Mouse (Mus musculus): ENCODE measurements around the gene Arhgef3. TPM values are rescaled to one million over a fixed set of nuclear protein-coding genes. Genes with fewer than 3 reads are reported as not detected.

Arhgef3 gene
- total and polyA plus RNA-seq, 2 experiments from 2014 or later = 17.9 to 21.4 TPM

DNA sequence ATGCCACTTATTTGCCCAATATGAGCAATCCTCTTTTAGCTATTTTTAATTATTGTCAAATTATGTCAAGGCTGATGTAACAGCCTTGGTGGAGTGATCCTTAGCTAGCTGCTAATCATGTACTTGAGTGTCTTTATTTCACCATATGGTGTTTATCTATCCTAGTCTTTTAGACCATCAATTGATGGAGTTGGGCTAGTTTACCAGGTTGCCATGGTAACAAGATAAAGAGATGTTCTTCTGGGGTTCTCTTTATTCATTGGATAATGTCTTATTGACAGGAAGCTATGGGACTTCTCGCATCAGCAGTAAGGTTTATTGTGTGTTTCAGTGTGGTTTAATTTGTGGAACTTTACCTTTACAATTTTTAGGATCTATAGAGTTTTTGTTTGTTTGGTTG is 151.9 kb downstream of the Arhgef3 start:
- H3K4me3 ChIP-seq (ENCODE audit: low read depth, low read length) = no peak overlapping the region
- no peak overlapping the region for H3K27ac ChIP-seq (ENCODE audit: low read depth)
- TF ChIP-seq EP300 (IDR thresholded peaks at IDR 0.05; ENCODE audit: low read depth) (no peak), CTCF (IDR thresholded peaks at IDR 0.05; ENCODE audit: low read depth) (no peak)
- DNase-seq (ENCODE audit: low spot score) (no peak), ATAC-seq (ENCODE audit: insufficient read depth, low read depth) (no peak)
- no peaks in the 10 kb centered on the region for H3K4me1 ChIP-seq (ENCODE audit: control insufficient read depth, insufficient read depth)
- no peak overlapping the region for H3K4me2 ChIP-seq (ENCODE audit: low read depth, low read length)
- H3K27me3 ChIP-seq (ENCODE audit: control insufficient read depth, insufficient read depth, low read length) = no peaks in the 10 kb centered on the region
- no peak overlapping the region for H3K9ac ChIP-seq (replicated peaks; ENCODE audit: low read depth, low read length)
- H3K36me3 ChIP-seq (replicated peaks; ENCODE audit: control insufficient read depth, insufficient read depth, low read length) = no peaks in the 10 kb centered on the region
- 95% methylated on average over 1 of the region's 1 CpGs for WGBS
- no peaks in the 10 kb centered on the region for H3K9me3 ChIP-seq (replicated peaks; ENCODE audit: control insufficient read depth, low read length)

DNA sequence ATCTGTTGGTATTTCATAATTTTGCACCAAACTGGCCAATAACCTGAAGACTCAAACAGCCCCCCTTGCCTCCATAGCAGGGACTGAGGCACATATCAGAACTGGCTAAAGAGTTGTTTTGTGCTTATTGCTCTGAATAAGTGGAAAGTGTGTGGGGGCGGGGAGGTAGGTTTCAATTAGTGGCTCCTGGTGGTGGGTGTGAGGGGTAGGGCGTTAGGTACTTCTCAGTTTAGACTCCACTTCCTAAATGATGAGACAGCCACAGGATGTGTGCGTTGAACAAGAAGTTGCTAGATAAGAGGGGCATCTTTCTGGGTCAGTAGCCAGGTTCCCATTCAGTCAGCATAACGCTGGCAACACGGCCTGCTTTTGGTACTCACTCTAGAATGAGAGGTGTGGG is 153.4 kb downstream of the Arhgef3 start:
- Histone ChIP-seq H3K27me3 (ENCODE audit: control insufficient read depth, insufficient read depth, low read length) (no peaks in the 10 kb centered on the region), H3K4me3 (ENCODE audit: low read depth, low read length) (no peak overlapping the region), H3K27ac (ENCODE audit: low read depth) (no peak overlapping the region), H3K4me1 (ENCODE audit: control insufficient read depth, insufficient read depth) (no peaks in the 10 kb centered on the region), H3K4me2 (ENCODE audit: low read depth, low read length) (no peak overlapping the region), H3K9me3 (replicated peaks; ENCODE audit: control insufficient read depth, low read length) (no peaks in the 10 kb centered on the region), H3K9ac (replicated peaks; ENCODE audit: low read depth, low read length) (no peak overlapping the region), H3K36me3 (replicated peaks; ENCODE audit: control insufficient read depth, insufficient read depth, low read length) (no peaks in the 10 kb centered on the region)
- no peak for TF ChIP-seq EP300 (IDR thresholded peaks at IDR 0.05; ENCODE audit: low read depth)
- TF ChIP-seq CTCF (IDR thresholded peaks at IDR 0.05; ENCODE audit: low read depth) = no peak
- DNase-seq (ENCODE audit: low spot score) = no peak
- no peak for ATAC-seq (ENCODE audit: insufficient read depth, low read depth)
- 68% methylated on average over 5 of the region's 5 CpGs for WGBS

DNA sequence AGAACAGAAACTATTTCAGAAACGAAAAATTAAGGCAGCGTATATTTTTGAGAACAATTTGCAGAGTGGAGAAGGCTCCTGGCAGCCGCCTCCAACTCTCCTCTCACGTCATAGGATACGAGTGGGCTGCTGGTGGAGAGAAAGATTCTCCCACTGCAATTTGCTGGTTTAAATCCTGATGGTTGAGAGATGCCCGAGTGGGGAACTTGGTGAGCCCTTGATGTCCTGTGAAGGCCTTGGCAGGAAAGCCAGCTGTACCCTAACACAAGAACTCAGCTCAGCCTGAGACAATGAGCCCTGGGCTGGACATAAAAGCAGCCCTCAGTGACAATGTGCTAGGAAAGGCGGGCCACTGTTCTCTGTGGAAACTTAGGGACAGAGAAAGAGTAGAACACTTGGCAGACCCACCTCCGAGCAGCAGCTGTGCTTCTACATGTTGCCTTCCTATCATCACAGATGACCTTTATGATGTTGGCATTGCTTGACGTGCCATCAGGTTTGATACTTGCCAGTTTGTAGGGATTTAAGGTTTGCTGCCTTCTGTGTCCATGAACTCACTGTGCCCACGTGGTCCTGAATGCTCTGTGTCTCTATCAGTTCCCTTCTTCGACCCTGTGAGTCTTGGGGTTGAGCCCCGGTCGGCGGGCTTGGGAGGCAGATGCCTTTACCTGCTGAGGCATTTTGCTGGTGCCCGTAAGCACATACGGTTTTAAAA is 154.4 kb downstream of the Arhgef3 start:
- ATAC-seq (ENCODE audit: insufficient read depth, low read depth) = no peak
- Histone ChIP-seq H3K4me3 (ENCODE audit: low read depth, low read length) (no peak overlapping the region), H3K4me2 (ENCODE audit: low read depth, low read length) (no peak overlapping the region), H3K27ac (ENCODE audit: low read depth) (no peak overlapping the region), H3K9me3 (replicated peaks; ENCODE audit: control insufficient read depth, low read length) (no peaks in the 10 kb centered on the region), H3K4me1 (ENCODE audit: control insufficient read depth, insufficient read depth) (no peaks in the 10 kb centered on the region), H3K27me3 (ENCODE audit: control insufficient read depth, insufficient read depth, low read length) (no peaks in the 10 kb centered on the region), H3K36me3 (replicated peaks; ENCODE audit: control insufficient read depth, insufficient read depth, low read length) (no peaks in the 10 kb centered on the region), H3K9ac (replicated peaks; ENCODE audit: low read depth, low read length) (no peak overlapping the region)
- no peak for DNase-seq (ENCODE audit: low spot score)
- TF ChIP-seq CTCF (IDR thresholded peaks at IDR 0.05; ENCODE audit: low read depth) (no peak), EP300 (IDR thresholded peaks at IDR 0.05; ENCODE audit: low read depth) (no peak)
- 85% methylated on average over 16 of the region's 16 CpGs for WGBS

DNA sequence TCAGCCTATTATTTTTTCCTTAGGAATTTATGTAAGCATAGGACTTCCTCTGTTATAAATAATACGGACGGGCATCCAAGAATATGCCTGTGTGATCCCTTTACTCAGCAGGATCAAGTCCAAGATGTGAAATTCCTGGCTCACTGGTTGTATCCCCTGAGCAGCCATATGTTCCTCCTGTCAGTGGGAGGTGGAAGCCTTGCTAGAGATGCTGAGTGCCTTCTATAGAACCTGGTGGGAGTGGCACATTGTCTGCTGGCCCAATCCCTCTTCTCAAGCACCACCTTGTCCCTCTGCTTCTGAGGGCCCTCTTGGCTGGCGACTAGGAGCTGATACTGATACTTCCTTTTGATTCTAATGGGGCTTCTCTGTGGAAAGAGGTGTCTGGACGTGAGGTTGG is 155.1 kb downstream of the Arhgef3 start:
- H3K4me3 ChIP-seq (ENCODE audit: low read depth, low read length) = no peak overlapping the region
- H3K9ac ChIP-seq (replicated peaks; ENCODE audit: low read depth, low read length) = no peak overlapping the region
- TF ChIP-seq EP300 (IDR thresholded peaks at IDR 0.05; ENCODE audit: low read depth) = no peak
- no peak for TF ChIP-seq CTCF (IDR thresholded peaks at IDR 0.05; ENCODE audit: low read depth)
- no peaks in the 10 kb centered on the region for H3K36me3 ChIP-seq (replicated peaks; ENCODE audit: control insufficient read depth, insufficient read depth, low read length)
- H3K27ac ChIP-seq (ENCODE audit: low read depth) = no peak overlapping the region
- H3K4me2 ChIP-seq (ENCODE audit: low read depth, low read length) = no peak overlapping the region
- no peak for DNase-seq (ENCODE audit: low spot score)
- no peaks in the 10 kb centered on the region for H3K4me1 ChIP-seq (ENCODE audit: control insufficient read depth, insufficient read depth)
- no peak for ATAC-seq (ENCODE audit: insufficient read depth, low read depth)
- 66% methylated on average over 4 of the region's 4 CpGs for WGBS
- H3K9me3 ChIP-seq (replicated peaks; ENCODE audit: control insufficient read depth, low read length) = no peaks in the 10 kb centered on the region
- H3K27me3 ChIP-seq (ENCODE audit: control insufficient read depth, insufficient read depth, low read length) = no peaks in the 10 kb centered on the region

DNA sequence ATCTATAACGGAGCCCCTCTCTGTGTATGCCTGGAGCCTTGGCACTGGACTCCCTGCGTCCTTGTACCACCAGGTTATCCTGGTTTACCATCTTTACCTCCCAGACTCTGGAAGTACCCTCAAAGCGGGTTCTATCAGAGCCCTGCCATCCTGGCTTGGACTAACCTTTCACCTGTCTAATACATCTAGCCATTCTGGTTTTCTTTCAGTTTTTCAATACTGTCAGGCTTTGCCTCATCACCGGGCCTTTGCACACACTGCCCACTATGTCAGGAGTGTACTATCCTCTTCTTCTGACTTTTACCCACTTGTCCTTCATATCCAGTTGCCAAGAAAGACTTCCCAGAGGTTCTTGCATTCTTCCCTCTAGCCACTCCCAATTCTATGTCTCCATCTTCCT is 155.8 kb downstream of the Arhgef3 start:
- TF ChIP-seq CTCF (IDR thresholded peaks at IDR 0.05; ENCODE audit: low read depth) (no peak), EP300 (IDR thresholded peaks at IDR 0.05; ENCODE audit: low read depth) (no peak)
- Histone ChIP-seq H3K9me3 (replicated peaks; ENCODE audit: control insufficient read depth, low read length) (no peaks in the 10 kb centered on the region), H3K27me3 (ENCODE audit: control insufficient read depth, insufficient read depth, low read length) (no peaks in the 10 kb centered on the region), H3K4me3 (ENCODE audit: low read depth, low read length) (no peak overlapping the region), H3K4me2 (ENCODE audit: low read depth, low read length) (no peak overlapping the region), H3K27ac (ENCODE audit: low read depth) (no peak overlapping the region), H3K4me1 (ENCODE audit: control insufficient read depth, insufficient read depth) (no peaks in the 10 kb centered on the region), H3K9ac (replicated peaks; ENCODE audit: low read depth, low read length) (no peak overlapping the region), H3K36me3 (replicated peaks; ENCODE audit: control insufficient read depth, insufficient read depth, low read length) (no peaks in the 10 kb centered on the region)
- ATAC-seq (ENCODE audit: insufficient read depth, low read depth) (no peak), DNase-seq (ENCODE audit: low spot score) (no peak)
- WGBS = 87% methylated on average over 4 of the region's 4 CpGs
